Mouse (Mus musculus) adrenal gland, adult 8-10 months (tissue): ENCODE data around the gene Gm17334. TPM values are rescaled to one million over a fixed set of nuclear protein-coding genes. Genes with fewer than 3 reads are reported as not detected.

Experiments
- DNase-seq: peaks from one replicate; pipeline ENCODE4 v3.0.0; 2022
- total RNA-seq, 4 experiments: library from RNA; stranded (reverse); gene quantifications; 2 replicates each; pipeline ENCODE4 v1.2.4; 2022

Gene Gm17334
- 1 to 10 TPM in 2 of 4 experiments, under 1 TPM in 2; 0.84 to 1.5 (median 1.1) TPM for total RNA-seq

- no peak for DNase-seq
Measured at GRCm38 (mm10) chr11:53773087-53773486, at the start of gene Gm17334. TSS of gene Gm17334 (minus strand) at chr11:53773187.

- no peak for DNase-seq
Measured at GRCm38 (mm10) chr11:53821945-53822338, 49.0 kb upstream of the Gm17334 start.

- no peak for DNase-seq
Measured at GRCm38 (mm10) chr11:53821230-53821944, 48.4 kb upstream of the Gm17334 start.

GRCm38 (mm10) chr11:53820516-53821170 lies 47.7 kb upstream of the Gm17334 start:
- no peak for DNase-seq

- no peak for DNase-seq
Measured at GRCm38 (mm10) chr11:53819511-53819910, 46.5 kb upstream of the Gm17334 start.

- DNase-seq: no peak
Measured at GRCm38 (mm10) chr11:53818794-53819193, 45.8 kb upstream of the Gm17334 start.

GRCm38 (mm10) chr11:53816841-53817375 lies 43.9 kb upstream of the Gm17334 start:
- no peak for DNase-seq

- no peak for DNase-seq
Measured at GRCm38 (mm10) chr11:53814810-53815209, 41.8 kb upstream of the Gm17334 start.

- DNase-seq: peak; percentile 61
Measured at GRCm38 (mm10) chr11:53813001-53813868, 40.2 kb upstream of the Gm17334 start.

- DNase-seq: no peak
Measured at GRCm38 (mm10) chr11:53811312-53811711, 38.3 kb upstream of the Gm17334 start.

GRCm38 (mm10) chr11:53810749-53811148 lies 37.8 kb upstream of the Gm17334 start:
- DNase-seq: no peak

GRCm38 (mm10) chr11:53810156-53810555 lies 37.2 kb upstream of the Gm17334 start:
- no peak for DNase-seq

GRCm38 (mm10) chr11:53809354-53809753 lies 36.4 kb upstream of the Gm17334 start:
- DNase-seq: no peak

GRCm38 (mm10) chr11:53805786-53806185 lies 32.8 kb upstream of the Gm17334 start:
- peak; percentile 69 for DNase-seq

GRCm38 (mm10) chr11:53804569-53805344 lies 31.8 kb upstream of the Gm17334 start:
- DNase-seq: no peak

- DNase-seq: no peak
Measured at GRCm38 (mm10) chr11:53803494-53803893, 30.5 kb upstream of the Gm17334 start.

- DNase-seq: no peak
Measured at GRCm38 (mm10) chr11:53803093-53803492, 30.1 kb upstream of the Gm17334 start.

- DNase-seq: no peak
Measured at GRCm38 (mm10) chr11:53800975-53801374, 28.0 kb upstream of the Gm17334 start.

- DNase-seq: no peak
Measured at GRCm38 (mm10) chr11:53800036-53800435, 27.0 kb upstream of the Gm17334 start.

GRCm38 (mm10) chr11:53798041-53798711 lies 25.2 kb upstream of the Gm17334 start:
- no peak for DNase-seq

- no peak for DNase-seq
Measured at GRCm38 (mm10) chr11:53797386-53797920, 24.5 kb upstream of the Gm17334 start.
